ENCODE assay signal across 14 mouse cellular contexts in the genomic region with DNA sequence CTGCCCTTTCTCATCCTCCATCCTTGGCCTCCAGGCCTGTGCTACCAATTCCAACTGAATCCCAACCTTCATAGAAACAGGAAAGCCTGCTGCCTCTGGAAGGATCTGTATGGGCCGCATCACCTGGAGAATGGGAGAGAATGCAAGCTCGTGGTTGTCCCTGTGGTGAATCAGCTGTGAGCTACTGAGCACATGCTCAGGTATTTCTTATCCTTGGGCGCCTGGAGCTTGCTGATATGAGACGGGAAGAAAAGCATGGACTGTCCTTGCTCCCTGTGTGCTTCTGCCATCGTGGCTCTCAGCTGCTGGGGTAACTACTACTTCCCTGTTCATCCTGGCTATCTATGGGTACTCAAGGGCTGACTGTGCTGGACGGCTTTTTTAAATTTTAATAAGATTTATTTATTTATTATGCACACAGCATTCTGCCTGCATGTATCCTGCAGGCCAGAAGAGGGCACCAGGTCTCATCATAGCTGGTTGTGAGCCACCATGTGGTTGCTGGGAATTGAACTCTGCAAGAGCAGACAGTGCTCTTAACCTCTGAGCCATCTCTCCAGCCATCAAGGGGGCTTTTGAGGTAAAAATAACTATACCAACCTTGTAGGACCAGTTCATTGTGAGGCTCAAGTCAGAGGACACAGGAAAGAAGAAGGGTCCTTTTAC. TPM values are rescaled to one million over a fixed set of nuclear protein-coding genes. Genes with fewer than 3 reads are reported as not detected.
DNase-seq lines count a peak whose midpoint lies in the region; ATAC-seq and TF ChIP-seq lines count a peak whose summit lies in the region.
"Had no signal": no experiment of that assay in that cellular context is flagged by ENCODE, and none has a peak within 500 bp of the region (broad histone marks: within the 10 kb centered on the region; RNA-seq: fewer than 3 reads in every experiment).

No protein-coding gene starts in this region.

- DNase-seq in hindbrain, embryonic 11.5 days (ENCODE audit: low spot score), result peak; percentile 13
- DNase-seq in 416B (ENCODE audit: low read depth), result peak; percentile 55
- DNase-seq in ES-CJ7 (ENCODE audit: low read depth, low spot score), result peak; percentile 51
- no peak for DNase-seq in liver, adult 2 months (ENCODE audit: extremely low read depth, low read depth, low spot score)
- DNase-seq in MN1 (ENCODE audit: low spot score), result no peak
- DNase-seq in frontal cortex, postnatal 14 days (ENCODE audit: low spot score in 2 of 2), result no peak
- DNase-seq: cerebellum, adult 11 months; right cerebral cortex, postnatal 4 days had no signal

- H3K27me3 ChIP-seq in hindbrain, embryonic 11.5 days (ENCODE audit: control insufficient read depth, insufficient read depth, low read length), result no peaks in the 10 kb centered on the region
- no peaks in the 10 kb centered on the region for H3K27me3 ChIP-seq in hindbrain, embryonic 12.5 days
- no peaks in the 10 kb centered on the region for H3K27me3 ChIP-seq in liver, adult 2 months (ENCODE audit: control insufficient read depth, insufficient read depth, low read length)
- H3K27me3 ChIP-seq: heart, embryonic 13.5 days; neural tube, embryonic 13.5 days had no signal

- H3K79me2 ChIP-seq in liver, adult 2 months (ENCODE audit: control insufficient read depth, insufficient read depth, low read length), result peaks cover 50% of the 10 kb centered on the region; the same call in 1 of the 2 replicates

- H3K36me3 ChIP-seq in hindbrain, embryonic 11.5 days (ENCODE audit: control insufficient read depth, insufficient read depth, low read length), result peaks cover 7% of the 10 kb centered on the region
- H3K36me3 ChIP-seq in hindbrain, embryonic 12.5 days, result peaks cover 51% of the 10 kb centered on the region
- H3K36me3 ChIP-seq in liver, adult 2 months (ENCODE audit: control insufficient read depth, insufficient read depth, low read length), result peaks cover 16% of the 10 kb centered on the region

- 0 out of 2 replicates have a peak, but pooled peaks cover 2% of the 10 kb centered on the region for H3K4me1 ChIP-seq in hindbrain, embryonic 11.5 days (replicated peaks; ENCODE audit: control insufficient read depth, insufficient read depth, low read length)
- peaks cover 21% of the 10 kb centered on the region for H3K4me1 ChIP-seq in hindbrain, embryonic 12.5 days
- peaks cover 7% of the 10 kb centered on the region for H3K4me1 ChIP-seq in liver, adult 2 months (ENCODE audit: control insufficient read depth, insufficient read depth, low read length)

- H3K4me2 ChIP-seq in hindbrain, embryonic 11.5 days (replicated peaks; ENCODE audit: low read depth, low read length), result no peak overlapping the region
- no peak overlapping the region for H3K4me2 ChIP-seq in hindbrain, embryonic 12.5 days (replicated peaks)
- H3K4me2 ChIP-seq: heart, embryonic 13.5 days; neural tube, embryonic 13.5 days had no signal

- TF ChIP-seq POLR2A in liver, adult 2 months (IDR thresholded peaks at IDR 0.05; ENCODE audit: extremely low read depth, insufficient read depth, low read length), result no peak

- H3K9ac ChIP-seq in hindbrain, embryonic 11.5 days (ENCODE audit: low read depth, low read length), result no peak overlapping the region
- no peak overlapping the region for H3K9ac ChIP-seq in hindbrain, embryonic 12.5 days
- no peak overlapping the region for H3K9ac ChIP-seq in liver, adult 2 months (ENCODE audit: low read depth, low read length)
- H3K9ac ChIP-seq: heart, embryonic 13.5 days; neural tube, embryonic 13.5 days had no signal

- peak; percentile 35; the same call in 1 of the 2 replicates for TF ChIP-seq CTCF in liver, adult 2 months (IDR thresholded peaks at IDR 0.05; ENCODE audit: low read depth, low read length)

- H3K27ac ChIP-seq in hindbrain, embryonic 11.5 days (ENCODE audit: low read depth, low read length), result no peak overlapping the region
- no peak overlapping the region for H3K27ac ChIP-seq in hindbrain, embryonic 12.5 days
- no peak overlapping the region for H3K27ac ChIP-seq in liver, adult 2 months (replicated peaks; ENCODE audit: insufficient read depth, low read depth, low read length)
- H3K27ac ChIP-seq: heart, embryonic 13.5 days; neural tube, embryonic 13.5 days had no signal

- no peaks in the 10 kb centered on the region for H3K9me3 ChIP-seq in hindbrain, embryonic 11.5 days (ENCODE audit: control insufficient read depth, low read length)
- H3K9me3 ChIP-seq in hindbrain, embryonic 12.5 days (replicated peaks), result no peaks in the 10 kb centered on the region
- H3K9me3 ChIP-seq: heart, embryonic 13.5 days; neural tube, embryonic 13.5 days had no signal

- no peak overlapping the region for H3K4me3 ChIP-seq in hindbrain, embryonic 11.5 days (ENCODE audit: low read depth, low read length)
- H3K4me3 ChIP-seq in hindbrain, embryonic 12.5 days, result no peak overlapping the region
- H3K4me3 ChIP-seq in liver, adult 2 months (ENCODE audit: insufficient read depth, low read depth, low read length), result no peak overlapping the region
- H3K4me3 ChIP-seq: erythroblast, embryonic 14.5 days; heart, embryonic 13.5 days; neural tube, embryonic 13.5 days had no signal

- WGBS in hindbrain, embryonic 11.5 days, result 88% methylated on average over 6 of the region's 6 CpGs
- WGBS in hindbrain, embryonic 12.5 days, result 88% methylated on average over 6 of the region's 6 CpGs
- 87% methylated on average over 6 of the region's 6 CpGs for WGBS in liver, adult 2 months

- ATAC-seq in hindbrain, embryonic 11.5 days (ENCODE audit: low FRiP score), result no peak
- ATAC-seq in hindbrain, embryonic 12.5 days (ENCODE audit: low FRiP score), result no peak
- no peak for ATAC-seq in inflammation-experienced regulatory T-cells, adult 6 months
- ATAC-seq: intestine, embryonic 16.5 days had no signal

RNA-seq across cellular contexts. Expression of a gene that starts 6.1 kb away (rescaled TPM):
- 256 and 278 TPM in 2 replicates for polyA plus RNA-seq in hindbrain, embryonic 11.5 days (2014; fragmentation: Nextera tagmentation; extraction: Ambion mirVana)
- 241 and 248 TPM in 2 replicates for polyA plus RNA-seq in hindbrain, embryonic 12.5 days (2016; fragmentation: Nextera tagmentation; extraction: Ambion mirVana)
- total RNA-seq in liver, adult 2 months (2014; rRNA removed), result 21.6 and 28.1 TPM in 2 replicates
- 23.9 and 29.3 TPM in 2 replicates for polyA plus RNA-seq in liver, adult 2 months (2012; rRNA removed)
- 10 to 100 TPM; 10.8 to 70.1 (median 13.0) TPM for polyA plus RNA-seq in inflammation-experienced regulatory T-cells, adult 6 months (2017; shearing (Covaris generic))

RNA-seq across cellular contexts. Expression of a gene that starts 11.6 kb away (rescaled TPM):
- polyA plus RNA-seq in hindbrain, embryonic 11.5 days (2014; fragmentation: Nextera tagmentation; extraction: Ambion mirVana), result 60.5 and 66.7 TPM in 2 replicates
- polyA plus RNA-seq in hindbrain, embryonic 12.5 days (2016; fragmentation: Nextera tagmentation; extraction: Ambion mirVana), result 74.3 and 77.8 TPM in 2 replicates
- total RNA-seq in liver, adult 2 months (2014; rRNA removed), result 11.3 and 15.6 TPM in 2 replicates
- 26.9 and 28.5 TPM in 2 replicates for polyA plus RNA-seq in liver, adult 2 months (2012; rRNA removed)
- polyA plus RNA-seq in inflammation-experienced regulatory T-cells, adult 6 months (2017; shearing (Covaris generic)), result 1 to 10 TPM; 5.5 to 6.7 (median 6.0) TPM

RNA-seq across cellular contexts. Expression of a gene that starts 13.4 kb away (rescaled TPM):
- polyA plus RNA-seq in hindbrain, embryonic 11.5 days (2014; fragmentation: Nextera tagmentation; extraction: Ambion mirVana), result 55.4 TPM in 2 replicates
- 63.8 and 64.5 TPM in 2 replicates for polyA plus RNA-seq in hindbrain, embryonic 12.5 days (2016; fragmentation: Nextera tagmentation; extraction: Ambion mirVana)
- total RNA-seq in liver, adult 2 months (2014; rRNA removed), result 0.92 and 1.4 TPM in 2 replicates
- polyA plus RNA-seq in liver, adult 2 months (2012; rRNA removed), result 1.9 and 2.1 TPM in 2 replicates
- polyA plus RNA-seq in inflammation-experienced regulatory T-cells, adult 6 months (2017; shearing (Covaris generic)), result 10 to 100 TPM; 13.8 to 22.1 (median 18.4) TPM

RNA-seq across cellular contexts. Expression of a gene that starts 14.2 kb away (rescaled TPM):
- polyA plus RNA-seq in hindbrain, embryonic 11.5 days (2014; fragmentation: Nextera tagmentation; extraction: Ambion mirVana), result 31.9 and 32.6 TPM in 2 replicates
- 69.3 and 72.1 TPM in 2 replicates for polyA plus RNA-seq in hindbrain, embryonic 12.5 days (2016; fragmentation: Nextera tagmentation; extraction: Ambion mirVana)
- 7.5 and 12.1 TPM in 2 replicates for total RNA-seq in liver, adult 2 months (2014; rRNA removed)
- 20.0 and 32.0 TPM in 2 replicates for polyA plus RNA-seq in liver, adult 2 months (2012; rRNA removed)
- 10 to 100 TPM; 28.1 to 41.1 (median 33.9) TPM for polyA plus RNA-seq in inflammation-experienced regulatory T-cells, adult 6 months (2017; shearing (Covaris generic))

RNA-seq across cellular contexts. Expression of a gene that starts 26.9 kb away (rescaled TPM):
- polyA plus RNA-seq in hindbrain, embryonic 11.5 days (2014; fragmentation: Nextera tagmentation; extraction: Ambion mirVana), result not detected in 2 replicates
- polyA plus RNA-seq in hindbrain, embryonic 12.5 days (2016; fragmentation: Nextera tagmentation; extraction: Ambion mirVana), result 0.56 and 0.63 TPM in 2 replicates
- total RNA-seq in liver, adult 2 months (2014; rRNA removed), result not detected in 2 replicates
- 0.35 and 1.5 TPM in 2 replicates for polyA plus RNA-seq in liver, adult 2 months (2012; rRNA removed)
- 1 to 10 TPM in 2 of 3 experiments, not detected in 1; 1.2 to 1.8 TPM for polyA plus RNA-seq in inflammation-experienced regulatory T-cells, adult 6 months (2017; shearing (Covaris generic))

Comparison
In these comparisons a context has a peak if more than half of its experiments do, and no peak if none do; other contexts are left out.
1. DNase-seq: peak in hindbrain, embryonic 11.5 days (single experiment), 416B (single experiment) and ES-CJ7 (single experiment); none in liver, adult 2 months (single experiment), MN1 (single experiment) and frontal cortex, postnatal 14 days (0 of 2).